Mouse (Mus musculus): Measurements from ENCODE around the gene Olfr804. TPM values are rescaled to one million over a fixed set of nuclear protein-coding genes. Genes with fewer than 3 reads are reported as not detected.

The Olfr804 gene
- total and polyA plus RNA-seq, 2 experiments from 2014 or later, result not detected

DNA sequence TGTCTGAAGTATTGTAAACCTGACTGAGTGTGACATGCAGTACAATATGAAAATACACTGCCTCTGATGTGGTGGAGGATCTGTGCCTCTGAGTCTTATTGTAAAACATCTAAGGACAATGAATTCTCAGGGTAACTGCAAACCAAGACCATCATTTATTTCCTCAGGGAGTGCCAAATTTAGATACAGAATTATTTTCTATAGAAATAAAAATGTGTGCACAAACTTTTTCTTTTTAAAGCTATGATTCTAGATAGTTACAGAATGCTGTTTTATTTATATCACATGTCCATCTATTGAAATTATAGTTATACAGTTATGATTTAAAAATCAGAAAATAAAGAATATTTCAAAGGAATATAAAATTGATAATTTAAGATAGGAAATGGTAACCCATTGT, 38.8 kb downstream of the Olfr804 start, which contains the start of gene Olfr806:
TSS of gene Olfr806 (minus strand) at position 101 of the 400 bp plus-strand sequence.
- Histone ChIP-seq H3K27me3 (ENCODE audit: control insufficient read depth, insufficient read depth, low read length) (no peaks in the 10 kb centered on the region), H3K4me3 (ENCODE audit: low read depth, low read length) (no peak within 1 kb of the TSS), H3K9me3 (replicated peaks; ENCODE audit: control insufficient read depth, low read length) (no peaks in the 10 kb centered on the region), H3K27ac (ENCODE audit: low read depth) (no peak within 1 kb of the TSS), H3K4me2 (ENCODE audit: low read depth, low read length) (no peak within 1 kb of the TSS), H3K4me1 (ENCODE audit: control insufficient read depth, insufficient read depth) (no peaks in the 10 kb centered on the region), H3K9ac (replicated peaks; ENCODE audit: low read depth, low read length) (no peak within 1 kb of the TSS), H3K36me3 (replicated peaks; ENCODE audit: control insufficient read depth, insufficient read depth, low read length) (no peaks in the 10 kb centered on the region)
- ATAC-seq (ENCODE audit: insufficient read depth, low read depth) (no peak), DNase-seq (ENCODE audit: low spot score) (no peak)
- no peak for TF ChIP-seq EP300 (IDR thresholded peaks at IDR 0.05; ENCODE audit: low read depth)

DNA sequence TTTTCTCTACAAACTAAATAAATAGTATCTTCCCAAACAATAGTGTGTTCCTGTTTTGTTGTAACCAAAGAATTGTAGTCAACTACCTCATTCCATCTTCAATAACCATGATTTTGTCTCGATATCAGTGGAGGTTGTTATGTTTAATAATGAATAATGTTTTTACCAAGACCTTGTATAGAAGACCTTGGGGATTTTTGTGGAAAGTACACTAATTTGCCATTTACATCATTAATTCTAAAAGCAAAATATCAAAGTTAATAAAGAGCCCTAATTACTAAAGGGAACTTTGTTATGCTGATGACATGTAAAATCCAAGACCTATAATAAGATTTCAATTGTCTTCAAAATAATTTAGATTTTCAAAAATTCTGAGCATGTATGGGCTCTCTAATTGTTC, 54.7 kb downstream of the Olfr804 start, which contains the start of gene Olfr807:
TSS of gene Olfr807 (minus strand) at position 101 of the 400 bp plus-strand sequence.
- H3K4me2 ChIP-seq (ENCODE audit: low read depth, low read length), result no peak within 1 kb of the TSS
- H3K4me1 ChIP-seq (ENCODE audit: control insufficient read depth, insufficient read depth), result no peaks in the 10 kb centered on the region
- H3K27ac ChIP-seq (ENCODE audit: low read depth), result no peak within 1 kb of the TSS
- WGBS, result 70% methylated on average over 1 of the region's 1 CpGs
- H3K27me3 ChIP-seq (ENCODE audit: control insufficient read depth, insufficient read depth, low read length), result no peaks in the 10 kb centered on the region
- H3K9me3 ChIP-seq (replicated peaks; ENCODE audit: control insufficient read depth, low read length), result no peaks in the 10 kb centered on the region
- H3K4me3 ChIP-seq (ENCODE audit: low read depth, low read length), result no peak within 1 kb of the TSS
- H3K36me3 ChIP-seq (replicated peaks; ENCODE audit: control insufficient read depth, insufficient read depth, low read length), result no peaks in the 10 kb centered on the region
- TF ChIP-seq CTCF (IDR thresholded peaks at IDR 0.05; ENCODE audit: low read depth) (no peak), EP300 (IDR thresholded peaks at IDR 0.05; ENCODE audit: low read depth) (no peak)
- ATAC-seq (ENCODE audit: insufficient read depth, low read depth) (no peak), DNase-seq (ENCODE audit: low spot score) (no peak)
- H3K9ac ChIP-seq (replicated peaks; ENCODE audit: low read depth, low read length), result no peak within 1 kb of the TSS

Small RNA genes within 50 kb of the gene (microRNA-seq; reads per million reads assigned to microRNA genes)
- gene Gm24485, result not detected

Other genes with a start within 250 kb of the Olfr804 start
- gene Olfr787, start 241.3 kb upstream of the Olfr804 start, total RNA-seq (2014; rRNA removed; ENCODE audit: low replicate concordance), result not detected in 2 replicates
- not detected in 2 replicates for gene Olfr787, start 241.3 kb upstream of the Olfr804 start, polyA plus RNA-seq (2015; fragmentation: Nextera tagmentation; extraction: Ambion mirVana)
- gene Olfr788, start 232.2 kb upstream of the Olfr804 start, total RNA-seq (2014; rRNA removed; ENCODE audit: low replicate concordance), result not detected in 2 replicates
- not detected in 2 replicates for gene Olfr788, start 232.2 kb upstream of the Olfr804 start, polyA plus RNA-seq (2015; fragmentation: Nextera tagmentation; extraction: Ambion mirVana)
- not detected in 2 replicates for gene Olfr789, start 218.5 kb upstream of the Olfr804 start, total RNA-seq (2014; rRNA removed; ENCODE audit: low replicate concordance)
- not detected in 2 replicates for gene Olfr789, start 218.5 kb upstream of the Olfr804 start, polyA plus RNA-seq (2015; fragmentation: Nextera tagmentation; extraction: Ambion mirVana)
- gene Olfr790, start 204.7 kb upstream of the Olfr804 start, total RNA-seq (2014; rRNA removed; ENCODE audit: low replicate concordance), result not detected in 2 replicates
- not detected in 2 replicates for gene Olfr790, start 204.7 kb upstream of the Olfr804 start, polyA plus RNA-seq (2015; fragmentation: Nextera tagmentation; extraction: Ambion mirVana)
- gene Olfr791, start 181.4 kb upstream of the Olfr804 start, total RNA-seq (2014; rRNA removed; ENCODE audit: low replicate concordance), result not detected in 2 replicates
- gene Olfr791, start 181.4 kb upstream of the Olfr804 start, polyA plus RNA-seq (2015; fragmentation: Nextera tagmentation; extraction: Ambion mirVana), result not detected in 2 replicates
- gene Olfr792, start 164.0 kb upstream of the Olfr804 start, total RNA-seq (2014; rRNA removed; ENCODE audit: low replicate concordance), result not detected in 2 replicates
- gene Olfr792, start 164.0 kb upstream of the Olfr804 start, polyA plus RNA-seq (2015; fragmentation: Nextera tagmentation; extraction: Ambion mirVana), result not detected in 2 replicates
- gene Olfr794, start 135.6 kb upstream of the Olfr804 start, total RNA-seq (2014; rRNA removed; ENCODE audit: low replicate concordance), result not detected in 2 replicates
- not detected in 2 replicates for gene Olfr794, start 135.6 kb upstream of the Olfr804 start, polyA plus RNA-seq (2015; fragmentation: Nextera tagmentation; extraction: Ambion mirVana)
- gene Olfr796, start 90.6 kb upstream of the Olfr804 start, total RNA-seq (2014; rRNA removed; ENCODE audit: low replicate concordance), result not detected in 2 replicates
- not detected in 2 replicates for gene Olfr796, start 90.6 kb upstream of the Olfr804 start, polyA plus RNA-seq (2015; fragmentation: Nextera tagmentation; extraction: Ambion mirVana)
- gene Olfr798, start 75.3 kb upstream of the Olfr804 start, total RNA-seq (2014; rRNA removed; ENCODE audit: low replicate concordance), result not detected in 2 replicates
- gene Olfr798, start 75.3 kb upstream of the Olfr804 start, polyA plus RNA-seq (2015; fragmentation: Nextera tagmentation; extraction: Ambion mirVana), result not detected in 2 replicates
- gene Olfr799, start 65.7 kb upstream of the Olfr804 start, total RNA-seq (2014; rRNA removed; ENCODE audit: low replicate concordance), result not detected in 2 replicates
- gene Olfr799, start 65.7 kb upstream of the Olfr804 start, polyA plus RNA-seq (2015; fragmentation: Nextera tagmentation; extraction: Ambion mirVana), result not detected in 2 replicates
- not detected in 2 replicates for gene Olfr800, start 45.5 kb upstream of the Olfr804 start, total RNA-seq (2014; rRNA removed; ENCODE audit: low replicate concordance)
- gene Olfr800, start 45.5 kb upstream of the Olfr804 start, polyA plus RNA-seq (2015; fragmentation: Nextera tagmentation; extraction: Ambion mirVana), result not detected in 2 replicates
- not detected in 2 replicates for gene Olfr801, start 29.3 kb upstream of the Olfr804 start, total RNA-seq (2014; rRNA removed; ENCODE audit: low replicate concordance)
- not detected in 2 replicates for gene Olfr801, start 29.3 kb upstream of the Olfr804 start, polyA plus RNA-seq (2015; fragmentation: Nextera tagmentation; extraction: Ambion mirVana)
- gene Olfr802, start 15.0 kb upstream of the Olfr804 start, total RNA-seq (2014; rRNA removed; ENCODE audit: low replicate concordance), result not detected in 2 replicates
- not detected in 2 replicates for gene Olfr802, start 15.0 kb upstream of the Olfr804 start, polyA plus RNA-seq (2015; fragmentation: Nextera tagmentation; extraction: Ambion mirVana)
- gene Olfr803, start 8.9 kb upstream of the Olfr804 start, total RNA-seq (2014; rRNA removed; ENCODE audit: low replicate concordance), result not detected in 2 replicates
- gene Olfr803, start 8.9 kb upstream of the Olfr804 start, polyA plus RNA-seq (2015; fragmentation: Nextera tagmentation; extraction: Ambion mirVana), result not detected in 2 replicates
- gene Olfr805, start 26.2 kb downstream of the Olfr804 start, total RNA-seq (2014; rRNA removed; ENCODE audit: low replicate concordance), result not detected in 2 replicates
- gene Olfr805, start 26.2 kb downstream of the Olfr804 start, polyA plus RNA-seq (2015; fragmentation: Nextera tagmentation; extraction: Ambion mirVana), result not detected in 2 replicates
- not detected in 2 replicates for gene Olfr806, start 38.7 kb downstream of the Olfr804 start, total RNA-seq (2014; rRNA removed; ENCODE audit: low replicate concordance)
- gene Olfr806, start 38.7 kb downstream of the Olfr804 start, polyA plus RNA-seq (2015; fragmentation: Nextera tagmentation; extraction: Ambion mirVana), result not detected in 2 replicates
- gene Olfr807, start 54.6 kb downstream of the Olfr804 start, total RNA-seq (2014; rRNA removed; ENCODE audit: low replicate concordance), result not detected in 2 replicates
- gene Olfr807, start 54.6 kb downstream of the Olfr804 start, polyA plus RNA-seq (2015; fragmentation: Nextera tagmentation; extraction: Ambion mirVana), result not detected in 2 replicates
- gene Olfr808, start 62.3 kb downstream of the Olfr804 start, total RNA-seq (2014; rRNA removed; ENCODE audit: low replicate concordance), result not detected in 2 replicates
- not detected in 2 replicates for gene Olfr808, start 62.3 kb downstream of the Olfr804 start, polyA plus RNA-seq (2015; fragmentation: Nextera tagmentation; extraction: Ambion mirVana)
- gene Olfr809, start 71.4 kb downstream of the Olfr804 start, total RNA-seq (2014; rRNA removed; ENCODE audit: low replicate concordance), result not detected in 2 replicates
- not detected in 2 replicates for gene Olfr809, start 71.4 kb downstream of the Olfr804 start, polyA plus RNA-seq (2015; fragmentation: Nextera tagmentation; extraction: Ambion mirVana)
- not detected in 2 replicates for gene Olfr810, start 91.7 kb downstream of the Olfr804 start, total RNA-seq (2014; rRNA removed; ENCODE audit: low replicate concordance)
- not detected in 2 replicates for gene Olfr810, start 91.7 kb downstream of the Olfr804 start, polyA plus RNA-seq (2015; fragmentation: Nextera tagmentation; extraction: Ambion mirVana)
- gene Olfr811, start 101.2 kb downstream of the Olfr804 start, total RNA-seq (2014; rRNA removed; ENCODE audit: low replicate concordance), result not detected in 2 replicates
- not detected in 2 replicates for gene Olfr811, start 101.2 kb downstream of the Olfr804 start, polyA plus RNA-seq (2015; fragmentation: Nextera tagmentation; extraction: Ambion mirVana)
- not detected in 2 replicates for gene Olfr812, start 142.9 kb downstream of the Olfr804 start, total RNA-seq (2014; rRNA removed; ENCODE audit: low replicate concordance)
- gene Olfr812, start 142.9 kb downstream of the Olfr804 start, polyA plus RNA-seq (2015; fragmentation: Nextera tagmentation; extraction: Ambion mirVana), result not detected in 2 replicates
- gene Olfr813, start 152.2 kb downstream of the Olfr804 start, total RNA-seq (2014; rRNA removed; ENCODE audit: low replicate concordance), result not detected in 2 replicates
- gene Olfr813, start 152.2 kb downstream of the Olfr804 start, polyA plus RNA-seq (2015; fragmentation: Nextera tagmentation; extraction: Ambion mirVana), result not detected in 2 replicates
- not detected in 2 replicates for gene Olfr814, start 176.6 kb downstream of the Olfr804 start, total RNA-seq (2014; rRNA removed; ENCODE audit: low replicate concordance)
- gene Olfr814, start 176.6 kb downstream of the Olfr804 start, polyA plus RNA-seq (2015; fragmentation: Nextera tagmentation; extraction: Ambion mirVana), result not detected in 2 replicates
- gene Olfr815, start 202.7 kb downstream of the Olfr804 start, total RNA-seq (2014; rRNA removed; ENCODE audit: low replicate concordance), result not detected in 2 replicates
- not detected in 2 replicates for gene Olfr815, start 202.7 kb downstream of the Olfr804 start, polyA plus RNA-seq (2015; fragmentation: Nextera tagmentation; extraction: Ambion mirVana)
- not detected in 2 replicates for gene Olfr816, start 212.4 kb downstream of the Olfr804 start, total RNA-seq (2014; rRNA removed; ENCODE audit: low replicate concordance)
- gene Olfr816, start 212.4 kb downstream of the Olfr804 start, polyA plus RNA-seq (2015; fragmentation: Nextera tagmentation; extraction: Ambion mirVana), result not detected in 2 replicates
- not detected in 2 replicates for gene Olfr818, start 245.9 kb downstream of the Olfr804 start, total RNA-seq (2014; rRNA removed; ENCODE audit: low replicate concordance)
- gene Olfr818, start 245.9 kb downstream of the Olfr804 start, polyA plus RNA-seq (2015; fragmentation: Nextera tagmentation; extraction: Ambion mirVana), result not detected in 2 replicates